ENCODE assay signal across 17 mouse cellular contexts in genomic region chr17:65902281-65902680, GRCm38 (mm10).
"Had no signal": no experiment of that assay in that cellular context is flagged by ENCODE, and none has a peak within 500 bp of the region (broad histone marks: within the 10 kb centered on the region; RNA-seq: fewer than 3 reads in every experiment).

No protein-coding gene starts in this region.

- H3K27ac ChIP-seq: midbrain, embryonic 10.5 days; midbrain, embryonic 12.5 days; neural tube, embryonic 13.5 days; neural tube, embryonic 15.5 days; stomach, embryonic 15.5 days; stomach, postnatal 0 days had no signal

- H3K36me3 ChIP-seq: midbrain, embryonic 12.5 days; neural tube, embryonic 15.5 days; stomach, embryonic 15.5 days had no signal

- H3K4me1 ChIP-seq: neural tube, embryonic 13.5 days had no signal

- H3K4me2 ChIP-seq: lung, embryonic 14.5 days; midbrain, embryonic 12.5 days; neural tube, embryonic 13.5 days; neural tube, embryonic 15.5 days; stomach, embryonic 15.5 days had no signal

- H3K27me3 ChIP-seq: midbrain, embryonic 12.5 days; neural tube, embryonic 13.5 days; neural tube, embryonic 15.5 days; stomach, embryonic 15.5 days had no signal

- H3K9me3 ChIP-seq: midbrain, embryonic 12.5 days; neural tube, embryonic 13.5 days; neural tube, embryonic 15.5 days; stomach, embryonic 15.5 days had no signal

- ATAC-seq: midbrain, embryonic 16.5 days had no signal

- DNase-seq: lung, adult 18-20 months; lung, embryonic 14.5 days; lung, postnatal 10 days; lung, postnatal 4 days; midbrain, embryonic 14.5 days; right cerebral cortex, postnatal 14 days; thymus, adult 18-20 months; thymus, postnatal 14 days; thymus, postnatal 36 days had no signal

- H3K9ac ChIP-seq: lung, embryonic 14.5 days; midbrain, embryonic 12.5 days; neural tube, embryonic 13.5 days; neural tube, embryonic 15.5 days; stomach, embryonic 15.5 days had no signal

- H3K4me3 ChIP-seq: midbrain, embryonic 10.5 days; midbrain, embryonic 12.5 days; myocyte; neural tube, embryonic 13.5 days; neural tube, embryonic 15.5 days; stomach, embryonic 15.5 days had no signal
